In the genomic region with DNA sequence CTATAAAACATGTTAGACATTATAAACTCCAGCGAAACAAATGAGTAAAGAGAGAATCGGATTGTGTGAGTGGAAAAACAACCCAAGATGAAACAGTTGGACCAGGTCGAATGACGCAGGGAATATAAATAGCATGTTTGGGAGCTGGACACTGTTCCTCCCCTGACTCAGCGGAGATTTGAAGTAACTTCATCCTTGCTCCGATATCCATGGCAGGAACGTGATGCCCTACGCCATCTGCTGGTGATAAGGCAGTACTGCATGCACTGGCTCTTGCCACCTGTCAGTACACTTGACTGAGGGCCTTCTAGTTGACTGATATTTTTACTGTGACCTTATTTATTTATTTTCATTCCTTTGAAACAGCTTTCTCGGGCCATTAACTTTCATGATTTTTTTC, we compare ENCODE assay signal across 8 mouse cellular contexts.
DNase-seq lines count a peak whose midpoint lies in the region; ATAC-seq and TF ChIP-seq lines count a peak whose summit lies in the region.

No protein-coding gene starts in this region.

- H3K4me2 ChIP-seq in forebrain, embryonic 15.5 days (replicated peaks): no peak overlapping the region

- no peaks in the 10 kb centered on the region for H3K36me3 ChIP-seq in forebrain, embryonic 10.5 days (replicated peaks)
- H3K36me3 ChIP-seq in forebrain, embryonic 15.5 days: no peaks in the 10 kb centered on the region
- no peaks in the 10 kb centered on the region for H3K36me3 ChIP-seq in spleen, adult 2 months (ENCODE audit: control insufficient read depth, insufficient read depth, low read length)

- no peak; the same call in 1 of the 2 replicates for ATAC-seq in forebrain, embryonic 15.5 days (replicated peaks)
- ATAC-seq in frontal cortex, adult (ENCODE audit: low TSS enrichment): peak; percentile 81
- peak; percentile 98 for ATAC-seq in megakaryocyte progenitor cell, adult 5-6 weeks (replicated peaks; ENCODE audit: poor library complexity)

- 30% methylated on average over 9 of the region's 9 CpGs for WGBS in forebrain, embryonic 10.5 days
- 25% methylated on average over 9 of the region's 9 CpGs for WGBS in forebrain, embryonic 15.5 days
- WGBS in spleen, adult 2 months: 30% methylated on average over 9 of the region's 9 CpGs

- H3K4me3 ChIP-seq in forebrain, embryonic 10.5 days: no peak overlapping the region
- no peak overlapping the region for H3K4me3 ChIP-seq in forebrain, embryonic 15.5 days
- H3K4me3 ChIP-seq in spleen, adult 2 months (ENCODE audit: extremely low read depth, insufficient read depth, insufficient read length): no peak overlapping the region

- TF ChIP-seq POLR2A in spleen, adult 2 months (IDR thresholded peaks at IDR 0.05; ENCODE audit: low read depth, low read length): no peak

- H3K9me3 ChIP-seq in forebrain, embryonic 10.5 days: no peaks in the 10 kb centered on the region
- H3K9me3 ChIP-seq in forebrain, embryonic 15.5 days: no peaks in the 10 kb centered on the region

- H3K4me1 ChIP-seq in forebrain, embryonic 10.5 days: peaks cover 16% of the 10 kb centered on the region
- peaks cover 5% of the 10 kb centered on the region for H3K4me1 ChIP-seq in forebrain, embryonic 15.5 days
- H3K4me1 ChIP-seq in spleen, adult 2 months (ENCODE audit: control insufficient read depth, insufficient read depth, insufficient read length): no peaks in the 10 kb centered on the region

- DNase-seq in forebrain, embryonic 10.5 days (ENCODE audit: extremely low spot score, low spot score): peak; percentile 81
- DNase-seq in cerebellum, adult 11 months: peak; percentile 70
- DNase-seq in heart, postnatal 4 days: peak; percentile 94
- DNase-seq in left cerebral cortex, adult 18-20 months (ENCODE audit: low spot score in 2 of 2): peak; percentile 77 to 79
- DNase-seq in spleen, adult 2 months (ENCODE audit: low read depth in 1 of 2, low spot score in 2 of 2): peak; percentile 27 to 63

- no peaks in the 10 kb centered on the region for H3K27me3 ChIP-seq in forebrain, embryonic 10.5 days (ENCODE audit: poor library complexity, severe bottlenecking)
- H3K27me3 ChIP-seq in forebrain, embryonic 15.5 days: no peaks in the 10 kb centered on the region
- H3K27me3 ChIP-seq in spleen, adult 2 months (ENCODE audit: control insufficient read depth, insufficient read depth, low read length): no peaks in the 10 kb centered on the region

- H3K9ac ChIP-seq in forebrain, embryonic 15.5 days (replicated peaks): no peak overlapping the region

- peak; percentile 86; the same call in 1 of the 2 replicates for TF ChIP-seq CTCF in spleen, adult 2 months (IDR thresholded peaks at IDR 0.05; ENCODE audit: extremely low read depth, insufficient read depth, insufficient read length, insufficient replicate concordance)

- H3K27ac ChIP-seq in forebrain, embryonic 10.5 days: no peak overlapping the region
- no peak overlapping the region for H3K27ac ChIP-seq in forebrain, embryonic 15.5 days (replicated peaks)
- no peak overlapping the region for H3K27ac ChIP-seq in spleen, adult 2 months (ENCODE audit: insufficient read depth, low read length)
